35 mouse cellular contexts compared by ENCODE assay signal in genomic region chr16:53638131-53638530, GRCm38 (mm10).
"Had no signal": no experiment of that assay in that cellular context is flagged by ENCODE, and none has a peak within 500 bp of the region (broad histone marks: within the 10 kb centered on the region; RNA-seq: fewer than 3 reads in every experiment).

No protein-coding gene starts in this region.

- H3K9me3 ChIP-seq: heart, embryonic 12.5 days; heart, embryonic 13.5 days; heart, embryonic 15.5 days; hindbrain, embryonic 10.5 days; hindbrain, embryonic 12.5 days; hindbrain, embryonic 13.5 days; hindbrain, embryonic 15.5 days; intestine, embryonic 15.5 days; kidney, embryonic 15.5 days had no signal

- DNase-seq: heart, postnatal 10 days; heart, postnatal 14 days; heart, postnatal 36 days; heart, postnatal 4 days; kidney, adult 11 months; kidney, adult 18-20 months; kidney, adult 2 months; kidney, adult 8-10 months; kidney, adult 9 months; kidney, postnatal 10 days; kidney, postnatal 14 days; kidney, postnatal 25 days; kidney, postnatal 36 days; kidney, postnatal 4 days; layer of hippocampus, adult 9-11 months; layer of hippocampus, postnatal 36 days had no signal

- H3K27me3 ChIP-seq: heart, embryonic 12.5 days; heart, embryonic 13.5 days; heart, embryonic 15.5 days; hindbrain, embryonic 12.5 days; hindbrain, embryonic 13.5 days; hindbrain, embryonic 15.5 days; intestine, embryonic 15.5 days; kidney, embryonic 15.5 days had no signal

- H3K9ac ChIP-seq: heart, embryonic 12.5 days; heart, embryonic 13.5 days; heart, embryonic 15.5 days; hindbrain, embryonic 12.5 days; hindbrain, embryonic 13.5 days; hindbrain, embryonic 14.5 days; hindbrain, embryonic 15.5 days; intestine, embryonic 15.5 days; kidney, embryonic 15.5 days had no signal

- H3K4me2 ChIP-seq: heart, embryonic 11.5 days; heart, embryonic 12.5 days; heart, embryonic 13.5 days; heart, embryonic 15.5 days; hindbrain, embryonic 12.5 days; hindbrain, embryonic 13.5 days; hindbrain, embryonic 14.5 days; hindbrain, embryonic 15.5 days; intestine, embryonic 15.5 days; kidney, embryonic 15.5 days had no signal

- H3K4me3 ChIP-seq: heart, embryonic 12.5 days; heart, embryonic 13.5 days; heart, embryonic 15.5 days; hindbrain, embryonic 10.5 days; hindbrain, embryonic 12.5 days; hindbrain, embryonic 13.5 days; hindbrain, embryonic 15.5 days; intestine, embryonic 15.5 days; kidney, embryonic 15.5 days; layer of hippocampus, adult 2 months; left cerebral cortex, adult 2 months had no signal

- ATAC-seq: hindbrain, embryonic 16.5 days; hindbrain, postnatal 0 days; inflammation-experienced regulatory T-cells, adult 6 months; intestine, embryonic 15.5 days; intestine, embryonic 16.5 days; intestine, postnatal 0 days had no signal

- H3K27ac ChIP-seq: heart, embryonic 13.5 days; heart, embryonic 15.5 days; hindbrain, embryonic 10.5 days; hindbrain, embryonic 12.5 days; hindbrain, embryonic 13.5 days; hindbrain, embryonic 14.5 days; hindbrain, embryonic 15.5 days; hindbrain, postnatal 0 days; intestine, embryonic 15.5 days; kidney, embryonic 15.5 days; kidney, postnatal 0 days; layer of hippocampus, adult 2 months; left cerebral cortex, adult 2 months had no signal

- H3K4me1 ChIP-seq: heart, embryonic 12.5 days; heart, embryonic 13.5 days; heart, embryonic 15.5 days; hindbrain, embryonic 10.5 days; hindbrain, embryonic 12.5 days; hindbrain, embryonic 13.5 days; hindbrain, embryonic 15.5 days; intestine, embryonic 15.5 days; kidney, embryonic 15.5 days had no signal

- H3K36me3 ChIP-seq: heart, embryonic 12.5 days; heart, embryonic 13.5 days; heart, embryonic 15.5 days; hindbrain, embryonic 10.5 days; hindbrain, embryonic 12.5 days; hindbrain, embryonic 13.5 days; hindbrain, embryonic 15.5 days; intestine, embryonic 15.5 days; kidney, embryonic 15.5 days had no signal
